Mouse (Mus musculus): Measurements from ENCODE around the gene Tbx10. TPM values are rescaled to one million over a fixed set of nuclear protein-coding genes. Genes with fewer than 3 reads are reported as not detected.

Tbx10 gene
- total RNA-seq (2021) (not detected), polyA plus RNA-seq (2012; rRNA removed) (0.14 TPM in 1 of 2 replicates, not detected in the other)
- long read RNA-seq, result 0 reads

GRCm38 (mm10) chr19:3992416-3992815 is at the start of gene Tbx10:
TSS of gene Tbx10 (plus strand) at chr19:3992752.
- H3K4me3 ChIP-seq, result no peak within 1 kb of the TSS
- H3K27ac ChIP-seq, result no peak within 1 kb of the TSS
- no peaks in the 10 kb centered on the region for H3K79me2 ChIP-seq (replicated peaks; ENCODE audit: control insufficient read depth, insufficient read depth, low read length)
- WGBS, result 62% methylated on average over 5 of the region's 5 CpGs
- no peak for TF ChIP-seq POLR2A (IDR thresholded peaks at IDR 0.05; ENCODE audit: insufficient read depth, low read depth, low read length)
- no peak for TF ChIP-seq CTCF (IDR thresholded peaks at IDR 0.05)
- TF ChIP-seq EP300 (IDR thresholded peaks at IDR 0.05; ENCODE audit: insufficient read depth, low read depth, low read length), result no peak
- H3K9ac ChIP-seq (ENCODE audit: low read depth, low read length), result no peak within 1 kb of the TSS
- no peaks in the 10 kb centered on the region for H3K27me3 ChIP-seq (ENCODE audit: control insufficient read depth, insufficient read depth, low read length)
- H3K4me1 ChIP-seq (ENCODE audit: control insufficient read depth, insufficient read depth, low read length), result no peaks in the 10 kb centered on the region
- intact Hi-C loops (cut with DNase I), result no loop called here
- DNase-seq, result no peak
- H3K36me3 ChIP-seq (ENCODE audit: control insufficient read depth, insufficient read depth, low read length), result no peaks in the 10 kb centered on the region

- TF ChIP-seq POLR2A (IDR thresholded peaks at IDR 0.05; ENCODE audit: insufficient read depth, low read depth, low read length), result no peak
- TF ChIP-seq CTCF (IDR thresholded peaks at IDR 0.05), result peak; percentile 20; the same call in 1 of the 2 replicates
- TF ChIP-seq EP300 (IDR thresholded peaks at IDR 0.05; ENCODE audit: insufficient read depth, low read depth, low read length), result no peak
- intact Hi-C loops (cut with DNase I), result no loop called here
- Histone ChIP-seq H3K4me3 (no peak overlapping the region), H3K79me2 (replicated peaks; ENCODE audit: control insufficient read depth, insufficient read depth, low read length) (no peaks in the 10 kb centered on the region), H3K27ac (no peak overlapping the region), H3K27me3 (ENCODE audit: control insufficient read depth, insufficient read depth, low read length) (no peaks in the 10 kb centered on the region), H3K36me3 (ENCODE audit: control insufficient read depth, insufficient read depth, low read length) (no peaks in the 10 kb centered on the region), H3K9ac (ENCODE audit: low read depth, low read length) (no peak overlapping the region), H3K4me1 (ENCODE audit: control insufficient read depth, insufficient read depth, low read length) (no peaks in the 10 kb centered on the region; the same call in 1 of the 2 replicates)
- peak in 1 of 2 experiments; percentile 65 for DNase-seq
- WGBS, result 36% methylated on average over 27 of the region's 27 CpGs
Measured at GRCm38 (mm10) chr19:3942986-3943735, 49.4 kb upstream of the Tbx10 start.

DNA sequence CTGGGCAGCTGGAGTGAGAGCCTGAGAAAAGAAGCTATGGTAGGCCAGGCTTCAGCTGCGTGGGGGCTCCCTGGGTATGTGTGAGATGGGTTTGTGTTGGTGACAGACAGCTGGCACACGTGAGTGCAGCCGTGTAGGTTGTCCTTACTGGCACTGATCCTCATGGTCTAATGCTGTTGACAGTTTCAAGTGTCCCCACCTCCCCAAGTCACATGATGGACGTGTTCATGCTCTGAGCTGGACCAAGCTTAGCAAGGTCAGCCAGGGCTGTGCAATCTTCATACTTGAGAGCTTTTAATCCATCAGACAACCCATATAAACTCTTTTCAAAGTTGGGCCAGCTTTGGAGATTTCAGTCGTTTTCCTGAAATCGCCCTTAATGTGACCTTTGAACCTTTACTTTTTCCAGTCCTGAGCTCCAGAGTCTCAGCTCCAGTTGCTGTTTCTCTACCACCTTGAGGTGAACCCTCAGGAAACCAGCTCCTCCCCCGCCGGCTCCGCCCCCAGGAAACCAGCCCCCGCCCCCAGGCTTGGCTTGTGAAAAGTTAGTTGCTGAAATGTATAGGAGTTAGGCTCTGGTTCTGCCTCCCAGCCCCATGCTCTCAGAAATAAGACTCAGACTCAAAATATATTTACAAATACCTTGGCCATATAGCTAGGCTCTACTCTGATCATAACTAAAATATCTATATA is 46.5 kb upstream of the Tbx10 start:
- TF ChIP-seq EP300 (IDR thresholded peaks at IDR 0.05; ENCODE audit: insufficient read depth, low read depth, low read length) (peak; percentile 88), CTCF (IDR thresholded peaks at IDR 0.05) (no peak), POLR2A (IDR thresholded peaks at IDR 0.05; ENCODE audit: insufficient read depth, low read depth, low read length) (no peak)
- Histone ChIP-seq H3K4me3 (no peak overlapping the region), H3K9ac (ENCODE audit: low read depth, low read length) (no peak overlapping the region), H3K79me2 (replicated peaks; ENCODE audit: control insufficient read depth, insufficient read depth, low read length) (no peaks in the 10 kb centered on the region), H3K4me1 (ENCODE audit: control insufficient read depth, insufficient read depth, low read length) (no peaks in the 10 kb centered on the region; the same call in 1 of the 2 replicates), H3K27ac (peak overlapping the region; percentile 47; the same call in 1 of the 2 replicates), H3K27me3 (ENCODE audit: control insufficient read depth, insufficient read depth, low read length) (no peaks in the 10 kb centered on the region), H3K36me3 (ENCODE audit: control insufficient read depth, insufficient read depth, low read length) (no peaks in the 10 kb centered on the region)
- 21% methylated on average over 10 of the region's 10 CpGs for WGBS
- intact Hi-C loops (cut with DNase I), result loop anchor here (1.0 kb wide), 1 partner anchor 34 kb away; no protein-coding TSS in a partner anchor
- DNase-seq, result no peak

DNA sequence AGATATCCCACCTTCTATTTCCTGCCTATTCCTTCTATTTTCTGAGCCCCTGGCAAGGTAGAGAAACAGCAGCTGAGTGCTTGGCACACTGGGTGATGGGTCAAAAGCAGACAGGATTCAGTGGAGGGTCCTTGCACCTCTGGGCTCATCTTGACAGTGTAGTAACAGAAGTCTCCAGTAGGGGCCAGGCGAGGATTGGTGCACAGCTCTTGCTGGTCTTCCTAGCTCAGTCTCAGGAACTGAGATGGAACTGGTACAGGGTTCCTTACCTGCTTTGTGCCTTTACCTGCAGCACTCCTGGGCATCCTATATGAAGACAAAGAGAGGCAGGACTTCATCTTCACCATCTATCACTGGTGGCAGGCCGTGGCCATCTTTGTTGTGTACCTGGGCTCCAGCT is 45.8 kb upstream of the Tbx10 start:
- 31% methylated on average over 2 of the region's 2 CpGs for WGBS
- H3K27ac ChIP-seq, result peak overlapping the region; percentile 47; the same call in 1 of the 2 replicates
- H3K79me2 ChIP-seq (replicated peaks; ENCODE audit: control insufficient read depth, insufficient read depth, low read length), result no peaks in the 10 kb centered on the region
- H3K36me3 ChIP-seq (ENCODE audit: control insufficient read depth, insufficient read depth, low read length), result no peaks in the 10 kb centered on the region
- TF ChIP-seq POLR2A (IDR thresholded peaks at IDR 0.05; ENCODE audit: insufficient read depth, low read depth, low read length) (no peak), CTCF (IDR thresholded peaks at IDR 0.05) (peak; percentile 100), EP300 (IDR thresholded peaks at IDR 0.05; ENCODE audit: insufficient read depth, low read depth, low read length) (peak; percentile 75; the same call in 1 of the 2 replicates)
- H3K4me1 ChIP-seq (ENCODE audit: control insufficient read depth, insufficient read depth, low read length), result no peaks in the 10 kb centered on the region; the same call in 1 of the 2 replicates
- intact Hi-C loops (cut with DNase I), result loop anchor here (1.0 kb wide), 2 partner anchors 34 to 67 kb away; no protein-coding TSS in a partner anchor
- H3K9ac ChIP-seq (ENCODE audit: low read depth, low read length), result no peak overlapping the region
- no peak overlapping the region for H3K4me3 ChIP-seq
- H3K27me3 ChIP-seq (ENCODE audit: control insufficient read depth, insufficient read depth, low read length), result no peaks in the 10 kb centered on the region
- DNase-seq, result peak; percentile 62 to 70

GRCm38 (mm10) chr19:3947813-3948212 is 44.7 kb upstream of the Tbx10 start:
- DNase-seq, result no peak
- Histone ChIP-seq H3K36me3 (ENCODE audit: control insufficient read depth, insufficient read depth, low read length) (no peaks in the 10 kb centered on the region), H3K27me3 (ENCODE audit: control insufficient read depth, insufficient read depth, low read length) (no peaks in the 10 kb centered on the region), H3K9ac (ENCODE audit: low read depth, low read length) (no peak overlapping the region), H3K79me2 (replicated peaks; ENCODE audit: control insufficient read depth, insufficient read depth, low read length) (no peaks in the 10 kb centered on the region), H3K4me1 (ENCODE audit: control insufficient read depth, insufficient read depth, low read length) (no peaks in the 10 kb centered on the region; the same call in 1 of the 2 replicates), H3K27ac (no peak overlapping the region), H3K4me3 (no peak overlapping the region)
- intact Hi-C loops (cut with DNase I), result loop anchor here (1.0 kb wide), 1 partner anchor 65 kb away; no protein-coding TSS in a partner anchor
- no peak for TF ChIP-seq POLR2A (IDR thresholded peaks at IDR 0.05; ENCODE audit: insufficient read depth, low read depth, low read length)
- TF ChIP-seq EP300 (IDR thresholded peaks at IDR 0.05; ENCODE audit: insufficient read depth, low read depth, low read length), result no peak
- no peak for TF ChIP-seq CTCF (IDR thresholded peaks at IDR 0.05)
- 77% methylated on average over 3 of the region's 3 CpGs for WGBS

All from heart, adult 2 months (tissue).